Mouse (Mus musculus): ENCODE results near the gene Atp5d. TPM values are rescaled to one million over a fixed set of nuclear protein-coding genes. Genes with fewer than 3 reads are reported as not detected.

The Atp5d gene
- polyA plus RNA-seq, 1 experiment from 2014 or later, result 529 TPM

DNA sequence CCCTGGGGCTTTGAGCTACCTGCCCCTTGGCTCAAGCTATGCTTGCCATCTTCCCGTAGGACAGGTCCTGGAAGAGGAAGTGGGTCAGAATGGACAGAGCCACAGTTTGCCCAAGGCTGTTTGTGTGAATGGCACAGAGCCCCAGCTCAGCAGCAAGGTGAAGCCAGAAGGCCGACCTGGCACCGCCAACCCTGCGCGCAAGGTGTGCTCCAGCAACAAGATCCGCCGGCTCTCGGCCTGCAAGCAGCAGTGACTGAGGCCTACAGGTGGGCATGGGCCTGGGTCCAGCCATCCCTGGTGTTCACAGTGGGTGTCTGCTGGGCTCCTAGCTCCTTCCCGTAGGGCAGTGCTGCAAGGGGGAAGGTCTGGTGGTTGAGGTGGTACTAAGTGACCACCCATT is 8.6 kb upstream of the Atp5d start:
- no peak for TF ChIP-seq CTCF (IDR thresholded peaks at IDR 0.05; ENCODE audit: low read depth)
- WGBS, result 87% methylated on average over 9 of the region's 9 CpGs
- Histone ChIP-seq H3K27ac (ENCODE audit: low read depth) (no peak overlapping the region), H3K27me3 (ENCODE audit: insufficient read depth, low read length) (no peaks in the 10 kb centered on the region), H3K36me3 (ENCODE audit: insufficient read depth) (peaks cover 80% of the 10 kb centered on the region), H3K4me3 (ENCODE audit: low read depth, low read length) (no peak overlapping the region), H3K9me3 (ENCODE audit: low read depth, low read length) (no peaks in the 10 kb centered on the region), H3K9ac (no peak overlapping the region), H3K4me1 (ENCODE audit: insufficient read depth) (no peaks in the 10 kb centered on the region), H3K4me2 (no peak overlapping the region)
- ATAC-seq (ENCODE audit: insufficient read depth) (no peak), DNase-seq (no peak)

DNA sequence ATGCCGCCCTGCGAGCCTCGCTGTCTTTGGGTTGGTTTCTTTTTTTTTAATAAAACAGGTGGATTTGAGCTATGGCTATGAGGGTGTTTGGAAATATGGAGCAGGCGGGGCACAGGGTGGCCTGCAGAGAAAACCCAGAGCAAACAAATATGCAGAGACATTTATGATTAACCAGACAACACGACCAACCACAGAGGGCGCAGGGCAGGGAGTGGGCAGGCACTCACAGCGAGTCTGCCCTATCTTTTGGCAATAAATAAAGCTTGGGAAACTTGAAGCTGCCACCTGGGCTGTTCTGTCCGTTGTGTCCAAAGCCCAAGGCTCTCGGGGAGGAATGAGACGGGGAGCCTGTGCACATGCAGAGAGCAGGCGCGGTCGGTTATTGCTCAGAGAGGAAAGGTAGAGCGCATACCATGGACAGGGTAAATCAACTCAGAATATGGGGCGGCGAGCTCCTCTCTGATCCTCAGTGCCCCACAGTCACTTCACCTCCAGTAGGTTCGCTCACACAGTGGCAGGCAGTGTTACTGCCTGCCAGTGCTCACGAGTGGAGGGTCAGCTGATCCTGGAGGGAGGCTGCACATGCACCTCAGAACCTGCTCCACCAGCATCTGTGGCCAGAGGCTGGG is 7.9 kb upstream of the Atp5d start:
- ATAC-seq (ENCODE audit: insufficient read depth) (no peak), DNase-seq (no peak)
- Histone ChIP-seq H3K9me3 (ENCODE audit: low read depth, low read length) (no peaks in the 10 kb centered on the region), H3K4me1 (ENCODE audit: insufficient read depth) (no peaks in the 10 kb centered on the region), H3K9ac (no peak overlapping the region), H3K4me2 (no peak overlapping the region), H3K27me3 (ENCODE audit: insufficient read depth, low read length) (peaks cover 4% of the 10 kb centered on the region), H3K4me3 (ENCODE audit: low read depth, low read length) (no peak overlapping the region), H3K27ac (ENCODE audit: low read depth) (no peak overlapping the region), H3K36me3 (ENCODE audit: insufficient read depth) (peaks cover 73% of the 10 kb centered on the region)
- no peak for TF ChIP-seq CTCF (IDR thresholded peaks at IDR 0.05; ENCODE audit: low read depth)
- WGBS, result 68% methylated on average over 18 of the region's 18 CpGs

DNA sequence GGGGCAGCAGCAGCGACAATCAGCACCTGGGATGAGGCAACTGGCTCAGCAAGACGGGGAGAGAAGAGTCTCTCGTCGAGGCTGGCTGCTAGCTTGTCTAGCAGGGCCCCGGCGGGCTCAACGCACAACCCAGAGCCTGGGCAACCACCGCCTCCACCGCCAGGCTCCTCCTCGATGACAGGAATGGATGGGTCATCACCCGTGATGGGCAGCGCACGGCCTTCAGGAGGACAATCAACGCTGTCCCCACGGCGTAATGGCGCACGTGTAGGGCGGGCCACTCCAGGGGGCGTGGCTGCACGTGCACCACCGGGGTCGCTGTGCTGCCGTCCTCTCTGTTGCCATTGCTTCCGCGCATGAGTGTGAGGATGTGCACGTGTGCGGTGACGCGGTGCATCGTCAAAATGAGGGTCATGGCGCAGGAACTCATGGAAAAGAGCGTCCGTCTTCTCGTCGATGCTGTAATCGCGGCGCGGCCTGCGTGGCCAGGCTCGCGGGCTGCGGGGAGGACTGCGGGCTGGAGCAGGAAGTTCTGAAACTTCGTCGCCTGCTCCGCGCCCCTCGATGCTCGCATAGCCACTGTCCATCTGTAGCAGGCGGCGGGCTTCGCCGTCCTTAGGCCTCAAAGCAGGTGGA is 7.0 kb upstream of the Atp5d start:
- peak; percentile 38; the same call in 1 of the 2 replicates for ATAC-seq (ENCODE audit: insufficient read depth)
- peak; percentile 67 for DNase-seq
- H3K36me3 ChIP-seq (ENCODE audit: insufficient read depth), result peaks cover 64% of the 10 kb centered on the region
- peak overlapping the region; percentile 0; the same call in 1 of the 2 replicates for H3K4me3 ChIP-seq (ENCODE audit: low read depth, low read length)
- TF ChIP-seq CTCF (IDR thresholded peaks at IDR 0.05; ENCODE audit: low read depth), result no peak
- H3K9me3 ChIP-seq (ENCODE audit: low read depth, low read length), result no peaks in the 10 kb centered on the region
- peaks cover 13% of the 10 kb centered on the region for H3K27me3 ChIP-seq (ENCODE audit: insufficient read depth, low read length)
- H3K4me1 ChIP-seq (ENCODE audit: insufficient read depth), result no peaks in the 10 kb centered on the region
- 19% methylated on average over 55 of the region's 55 CpGs for WGBS
- peak overlapping the region; percentile 43; the same call in 1 of the 2 replicates for H3K4me2 ChIP-seq
- no peak overlapping the region for H3K9ac ChIP-seq
- H3K27ac ChIP-seq (ENCODE audit: low read depth), result no peak overlapping the region

DNA sequence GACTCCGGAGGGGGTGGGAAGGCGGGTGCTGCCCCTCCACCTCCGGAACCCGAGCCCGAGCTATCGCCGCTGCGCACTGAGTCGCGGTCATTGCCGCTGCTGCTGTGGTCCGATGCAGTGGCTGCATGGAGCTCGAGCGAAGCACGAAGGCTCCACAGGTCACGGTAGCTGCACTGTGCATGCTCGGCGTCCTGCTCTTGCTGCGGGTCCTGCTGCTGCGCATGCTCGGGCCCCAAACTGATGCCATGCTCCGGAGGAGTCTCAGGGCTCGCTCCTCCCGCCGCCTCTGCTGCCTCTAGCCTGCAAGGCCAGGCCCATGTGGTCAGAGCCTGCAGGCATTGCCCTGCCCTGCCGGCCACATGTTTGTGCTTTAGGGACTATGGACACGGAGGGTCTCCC is 6.5 kb upstream of the Atp5d start:
- no peak overlapping the region for H3K9ac ChIP-seq
- DNase-seq (no peak), ATAC-seq (ENCODE audit: insufficient read depth) (0 out of 2 replicates have a peak, but pooled peaks have one; percentile 5)
- H3K4me1 ChIP-seq (ENCODE audit: insufficient read depth), result no peaks in the 10 kb centered on the region
- 54% methylated on average over 27 of the region's 27 CpGs for WGBS
- H3K4me2 ChIP-seq, result peak overlapping the region; percentile 43; the same call in 1 of the 2 replicates
- no peak overlapping the region for H3K27ac ChIP-seq (ENCODE audit: low read depth)
- no peaks in the 10 kb centered on the region for H3K9me3 ChIP-seq (ENCODE audit: low read depth, low read length)
- no peak for TF ChIP-seq CTCF (IDR thresholded peaks at IDR 0.05; ENCODE audit: low read depth)
- peaks cover 59% of the 10 kb centered on the region for H3K36me3 ChIP-seq (ENCODE audit: insufficient read depth)
- no peak overlapping the region for H3K4me3 ChIP-seq (ENCODE audit: low read depth, low read length)
- H3K27me3 ChIP-seq (ENCODE audit: insufficient read depth, low read length), result peaks cover 19% of the 10 kb centered on the region

DNA sequence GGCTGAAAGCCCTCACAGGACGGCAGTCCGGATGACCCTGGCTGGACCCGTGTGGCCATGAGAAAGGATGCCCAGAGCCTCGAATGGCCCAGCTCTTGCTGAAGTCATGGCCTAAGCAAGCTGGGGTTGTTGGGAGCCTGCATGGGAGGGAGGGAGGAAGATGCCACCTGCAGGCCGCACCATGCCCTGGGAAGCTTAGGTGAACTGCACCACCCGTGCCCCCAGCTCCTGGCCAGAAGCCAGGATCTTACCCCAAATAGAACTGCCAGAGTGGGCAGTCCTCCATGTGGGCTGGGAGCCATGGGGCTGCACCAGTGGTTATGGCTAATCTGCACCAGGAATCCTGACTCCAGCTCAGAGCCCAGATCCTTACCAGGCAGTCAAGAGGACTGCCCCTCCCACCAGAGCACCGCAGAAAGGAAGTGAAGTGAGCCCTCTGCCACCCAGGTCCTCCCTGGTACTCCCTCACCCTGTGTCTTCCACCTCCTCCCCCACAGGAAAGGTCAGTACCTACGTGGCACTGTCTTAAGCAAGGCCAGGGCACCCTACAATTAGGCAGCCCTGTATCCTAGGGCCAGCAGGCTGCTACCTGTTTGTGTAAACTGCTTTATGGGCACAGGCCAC is 5.1 kb upstream of the Atp5d start:
- 0 out of 2 replicates have a peak, but pooled peaks have one; percentile 7 for TF ChIP-seq CTCF (IDR thresholded peaks at IDR 0.05; ENCODE audit: low read depth)
- 66% methylated on average over 8 of the region's 8 CpGs for WGBS
- Histone ChIP-seq H3K9me3 (ENCODE audit: low read depth, low read length) (no peaks in the 10 kb centered on the region), H3K4me2 (no peak overlapping the region), H3K27me3 (ENCODE audit: insufficient read depth, low read length) (peaks cover 32% of the 10 kb centered on the region), H3K36me3 (ENCODE audit: insufficient read depth) (peaks cover 45% of the 10 kb centered on the region), H3K9ac (no peak overlapping the region), H3K4me3 (ENCODE audit: low read depth, low read length) (no peak overlapping the region), H3K4me1 (ENCODE audit: insufficient read depth) (peaks cover 3% of the 10 kb centered on the region; the same call in 1 of the 2 replicates), H3K27ac (ENCODE audit: low read depth) (no peak overlapping the region)
- ATAC-seq (ENCODE audit: insufficient read depth) (no peak), DNase-seq (no peak)

DNA sequence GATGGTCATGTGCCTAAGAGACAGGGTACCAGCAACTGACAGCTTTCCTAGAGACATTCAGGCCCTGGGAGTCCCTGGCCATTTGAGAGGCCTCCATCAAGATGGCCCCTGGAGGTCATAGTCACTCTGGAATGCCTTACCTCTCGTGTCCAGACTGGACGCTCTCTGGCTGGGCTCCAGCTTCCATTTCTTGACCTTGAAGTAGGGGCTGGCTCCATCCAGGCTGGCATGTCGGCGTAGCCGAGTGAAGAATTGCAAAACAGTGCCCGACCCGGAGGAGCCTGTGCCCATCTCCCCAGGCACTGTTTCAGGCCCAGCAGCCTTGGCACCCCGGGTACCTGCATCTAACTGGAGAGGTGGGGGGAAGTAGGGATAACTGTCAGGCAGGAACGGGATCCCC is 4.0 kb upstream of the Atp5d start:
- peaks cover 43% of the 10 kb centered on the region for H3K27me3 ChIP-seq (ENCODE audit: insufficient read depth, low read length)
- 81% methylated on average over 9 of the region's 9 CpGs for WGBS

DNA sequence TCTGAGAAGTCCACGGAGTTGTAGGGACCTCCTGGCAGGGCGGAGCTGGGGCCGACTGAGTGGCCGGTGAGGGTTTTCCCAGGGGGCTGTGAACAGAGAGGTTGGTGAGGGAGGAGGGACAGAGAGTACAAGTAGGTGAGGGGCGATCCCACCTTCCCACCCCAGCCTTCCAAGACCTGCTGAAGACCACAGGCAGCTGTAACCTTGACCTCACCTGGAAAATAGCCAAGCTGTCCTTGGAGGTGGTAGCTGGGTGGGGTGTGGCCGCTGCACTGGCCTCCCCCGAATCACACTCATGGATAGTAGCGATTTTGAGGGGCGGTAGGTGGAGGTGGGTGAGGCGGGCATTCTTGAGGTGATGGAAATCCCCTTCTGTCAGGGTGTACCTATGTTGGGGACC is 3.3 kb upstream of the Atp5d start:
- no peak overlapping the region for H3K4me2 ChIP-seq
- peaks cover 5% of the 10 kb centered on the region; the same call in 1 of the 2 replicates for H3K4me1 ChIP-seq (ENCODE audit: insufficient read depth)
- peaks cover 27% of the 10 kb centered on the region for H3K36me3 ChIP-seq (ENCODE audit: insufficient read depth)
- H3K9ac ChIP-seq, result no peak overlapping the region
- TF ChIP-seq CTCF (IDR thresholded peaks at IDR 0.05; ENCODE audit: low read depth), result no peak
- H3K9me3 ChIP-seq (ENCODE audit: low read depth, low read length), result no peaks in the 10 kb centered on the region
- H3K27me3 ChIP-seq (ENCODE audit: insufficient read depth, low read length), result peaks cover 48% of the 10 kb centered on the region
- no peak overlapping the region for H3K27ac ChIP-seq (ENCODE audit: low read depth)
- DNase-seq (no peak), ATAC-seq (ENCODE audit: insufficient read depth) (no peak)
- H3K4me3 ChIP-seq (ENCODE audit: low read depth, low read length), result no peak overlapping the region
- 78% methylated on average over 10 of the region's 10 CpGs for WGBS

More for the DNA sequence above, 4.0 kb upstream of the Atp5d start:
- Histone ChIP-seq H3K36me3 (ENCODE audit: insufficient read depth) (peaks cover 34% of the 10 kb centered on the region), H3K27ac (ENCODE audit: low read depth) (no peak overlapping the region), H3K9ac (no peak overlapping the region), H3K4me2 (no peak overlapping the region), H3K4me1 (ENCODE audit: insufficient read depth) (peaks cover 5% of the 10 kb centered on the region; the same call in 1 of the 2 replicates), H3K4me3 (ENCODE audit: low read depth, low read length) (no peak overlapping the region), H3K9me3 (ENCODE audit: low read depth, low read length) (no peaks in the 10 kb centered on the region)
- ATAC-seq (ENCODE audit: insufficient read depth), result no peak
- no peak for TF ChIP-seq CTCF (IDR thresholded peaks at IDR 0.05; ENCODE audit: low read depth)
- no peak for DNase-seq
